Mouse (Mus musculus): ENCODE measurements around the gene Pbxip1. TPM values are rescaled to one million over a fixed set of nuclear protein-coding genes. Genes with fewer than 3 reads are reported as not detected.

Pbxip1 gene
- polyA plus RNA-seq, 1 experiment: 17.3 TPM

- peaks cover 41% of the 10 kb centered on the region for H3K4me1 ChIP-seq (ENCODE audit: control insufficient read depth, insufficient read depth, low read length)
- peak overlapping the region; percentile 90 for H3K4me3 ChIP-seq (ENCODE audit: insufficient read depth, low read length)
- no peak for TF ChIP-seq POLR2A (IDR thresholded peaks at IDR 0.05; ENCODE audit: borderline replicate concordance, low read depth, low read length)
- no peak for TF ChIP-seq CTCF (IDR thresholded peaks at IDR 0.05; ENCODE audit: low read depth, low read length)
- peak overlapping the region; percentile 95 for H3K27ac ChIP-seq (ENCODE audit: insufficient read depth, low read depth, low read length)
Observed at GRCm38 (mm10) chr3:89418861-89419250, 17.6 kb upstream of the Pbxip1 start.

- no peak for TF ChIP-seq CTCF (IDR thresholded peaks at IDR 0.05; ENCODE audit: low read depth, low read length)
- no peak for TF ChIP-seq POLR2A (IDR thresholded peaks at IDR 0.05; ENCODE audit: borderline replicate concordance, low read depth, low read length)
- Histone ChIP-seq H3K27ac (ENCODE audit: insufficient read depth, low read depth, low read length) (peak overlapping the region; percentile 95), H3K4me3 (ENCODE audit: insufficient read depth, low read length) (peak overlapping the region; percentile 90), H3K4me1 (ENCODE audit: control insufficient read depth, insufficient read depth, low read length) (peaks cover 41% of the 10 kb centered on the region)
Observed at GRCm38 (mm10) chr3:89419571-89419970, 16.9 kb upstream of the Pbxip1 start.

- TF ChIP-seq POLR2A (IDR thresholded peaks at IDR 0.05; ENCODE audit: borderline replicate concordance, low read depth, low read length) (no peak), CTCF (IDR thresholded peaks at IDR 0.05; ENCODE audit: low read depth, low read length) (no peak)
- peaks cover 41% of the 10 kb centered on the region for H3K4me1 ChIP-seq (ENCODE audit: control insufficient read depth, insufficient read depth, low read length)
- peak overlapping the region; percentile 95 for H3K27ac ChIP-seq (ENCODE audit: insufficient read depth, low read depth, low read length)
- H3K4me3 ChIP-seq (ENCODE audit: insufficient read depth, low read length): peak overlapping the region; percentile 90
Observed at GRCm38 (mm10) chr3:89419981-89420380, 16.5 kb upstream of the Pbxip1 start.

- Histone ChIP-seq H3K4me3 (ENCODE audit: insufficient read depth, low read length) (no peak overlapping the region), H3K4me1 (ENCODE audit: control insufficient read depth, insufficient read depth, low read length) (peaks cover 41% of the 10 kb centered on the region), H3K27ac (ENCODE audit: insufficient read depth, low read depth, low read length) (peak overlapping the region; percentile 49)
Observed at GRCm38 (mm10) chr3:89420421-89420820, 16.1 kb upstream of the Pbxip1 start.

GRCm38 (mm10) chr3:89421002-89421774 is 15.3 kb upstream of the Pbxip1 start:
- TF ChIP-seq POLR2A (IDR thresholded peaks at IDR 0.05; ENCODE audit: borderline replicate concordance, low read depth, low read length) (no peak), CTCF (IDR thresholded peaks at IDR 0.05; ENCODE audit: low read depth, low read length) (no peak)
- Histone ChIP-seq H3K4me1 (ENCODE audit: control insufficient read depth, insufficient read depth, low read length) (peaks cover 40% of the 10 kb centered on the region), H3K4me3 (ENCODE audit: insufficient read depth, low read length) (peak overlapping the region; percentile 52), H3K27ac (ENCODE audit: insufficient read depth, low read depth, low read length) (peak overlapping the region; percentile 61)

More at GRCm38 (mm10) chr3:89420421-89420820, 16.1 kb upstream of the Pbxip1 start:
- TF ChIP-seq CTCF (IDR thresholded peaks at IDR 0.05; ENCODE audit: low read depth, low read length): no peak
- TF ChIP-seq POLR2A (IDR thresholded peaks at IDR 0.05; ENCODE audit: borderline replicate concordance, low read depth, low read length): no peak

DNA sequence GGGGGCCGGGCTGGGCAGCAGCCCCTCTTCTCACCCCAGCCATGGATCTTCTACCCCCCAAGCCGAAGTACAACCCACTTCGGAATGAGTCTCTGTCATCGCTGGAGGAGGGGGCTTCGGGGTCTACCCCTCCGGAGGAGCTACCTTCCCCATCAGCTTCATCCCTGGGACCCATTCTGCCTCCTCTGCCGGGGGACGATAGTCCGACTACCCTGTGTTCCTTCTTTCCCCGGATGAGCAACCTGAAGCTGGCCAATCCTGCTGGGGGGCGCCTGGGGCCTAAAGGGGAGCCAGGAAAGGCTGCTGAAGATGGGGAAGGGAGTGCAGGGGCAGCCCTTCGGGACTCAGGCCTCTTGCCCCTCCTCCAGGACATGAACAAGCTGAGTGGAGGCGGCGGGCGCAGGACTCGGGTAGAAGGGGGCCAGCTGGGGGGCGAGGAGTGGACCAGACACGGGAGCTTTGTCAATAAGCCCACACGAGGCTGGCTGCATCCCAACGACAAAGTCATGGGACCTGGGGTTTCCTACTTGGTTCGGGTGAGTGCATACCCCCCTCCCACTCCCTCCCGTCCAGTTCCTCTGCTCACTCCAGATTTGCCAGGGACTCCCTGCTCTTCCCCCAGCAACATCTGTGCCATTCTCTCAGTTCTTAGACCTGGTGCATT is 14.6 kb upstream of the Pbxip1 start:
- peak overlapping the region; percentile 52 for H3K4me3 ChIP-seq (ENCODE audit: insufficient read depth, low read length)
- peak overlapping the region; percentile 61 for H3K27ac ChIP-seq (ENCODE audit: insufficient read depth, low read depth, low read length)
- H3K4me1 ChIP-seq (ENCODE audit: control insufficient read depth, insufficient read depth, low read length): peaks cover 34% of the 10 kb centered on the region
- TF ChIP-seq POLR2A (IDR thresholded peaks at IDR 0.05; ENCODE audit: borderline replicate concordance, low read depth, low read length) (no peak), CTCF (IDR thresholded peaks at IDR 0.05; ENCODE audit: low read depth, low read length) (no peak)

DNA sequence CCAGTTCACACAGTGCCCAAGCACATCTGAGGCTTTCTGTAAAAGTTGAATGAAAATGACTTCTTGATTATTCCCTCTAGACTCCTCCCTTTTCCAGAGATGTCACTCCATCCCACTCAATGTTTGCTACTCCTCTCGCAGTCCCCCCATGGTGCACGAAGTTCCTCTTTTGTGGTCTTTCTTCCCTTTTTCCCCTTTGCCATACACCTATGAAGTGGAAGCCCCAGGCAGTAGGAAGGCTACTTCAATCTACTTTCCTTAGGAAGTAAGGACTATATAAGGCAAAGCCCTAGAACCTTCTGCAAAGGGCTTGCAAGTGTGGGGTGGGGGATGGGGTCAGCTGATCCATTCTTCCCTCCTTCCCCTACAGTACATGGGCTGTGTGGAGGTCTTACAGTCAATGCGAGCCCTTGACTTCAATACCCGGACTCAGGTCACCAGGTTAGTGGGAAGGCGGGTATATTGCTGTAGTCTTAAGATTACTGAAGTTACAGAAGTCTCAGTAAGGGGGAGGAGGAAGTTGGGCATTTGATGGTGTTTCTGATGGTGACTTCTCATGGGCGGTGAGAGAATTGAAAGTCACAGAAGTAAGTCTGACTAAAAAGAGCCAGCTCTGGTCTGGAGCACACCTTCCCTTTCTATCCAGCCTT is 13.8 kb upstream of the Pbxip1 start:
- TF ChIP-seq CTCF (IDR thresholded peaks at IDR 0.05; ENCODE audit: low read depth, low read length) (no peak), POLR2A (IDR thresholded peaks at IDR 0.05; ENCODE audit: borderline replicate concordance, low read depth, low read length) (no peak)
- Histone ChIP-seq H3K4me1 (ENCODE audit: control insufficient read depth, insufficient read depth, low read length) (peaks cover 34% of the 10 kb centered on the region), H3K27ac (ENCODE audit: insufficient read depth, low read depth, low read length) (peak overlapping the region; percentile 65), H3K4me3 (ENCODE audit: insufficient read depth, low read length) (peak overlapping the region; percentile 17; the same call in 1 of the 2 replicates)

- Histone ChIP-seq H3K27ac (ENCODE audit: insufficient read depth, low read depth, low read length) (no peak overlapping the region), H3K4me1 (ENCODE audit: control insufficient read depth, insufficient read depth, low read length) (peaks cover 33% of the 10 kb centered on the region), H3K4me3 (ENCODE audit: insufficient read depth, low read length) (no peak overlapping the region)
- TF ChIP-seq CTCF (IDR thresholded peaks at IDR 0.05; ENCODE audit: low read depth, low read length): no peak
Observed at GRCm38 (mm10) chr3:89424416-89425140, 11.9 kb upstream of the Pbxip1 start.

DNA sequence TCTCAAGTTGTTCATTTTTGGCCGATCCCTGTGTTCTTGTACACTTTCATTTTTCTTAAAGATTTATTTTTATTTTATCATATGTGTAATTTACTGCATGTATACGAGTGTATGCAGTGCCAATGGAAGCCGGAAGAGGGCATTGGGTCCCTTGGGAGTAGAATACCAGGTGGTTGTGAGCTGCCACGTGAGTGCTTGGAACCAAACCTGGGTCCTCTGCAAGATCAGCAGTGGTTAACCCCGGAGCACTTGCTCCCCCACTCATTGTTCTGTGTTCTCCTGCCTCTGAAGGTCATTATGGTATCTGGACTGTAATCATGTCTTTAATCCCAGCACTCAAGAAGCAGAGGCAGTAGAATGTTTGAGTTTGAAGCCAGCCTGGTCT is 11.4 kb upstream of the Pbxip1 start:
- Histone ChIP-seq H3K27ac (ENCODE audit: insufficient read depth, low read depth, low read length) (no peak overlapping the region), H3K4me1 (ENCODE audit: control insufficient read depth, insufficient read depth, low read length) (peaks cover 27% of the 10 kb centered on the region)
- no peak for TF ChIP-seq CTCF (IDR thresholded peaks at IDR 0.05; ENCODE audit: low read depth, low read length)
- no peak for TF ChIP-seq POLR2A (IDR thresholded peaks at IDR 0.05; ENCODE audit: borderline replicate concordance, low read depth, low read length)

More for the DNA sequence above, 11.4 kb upstream of the Pbxip1 start:
- H3K4me3 ChIP-seq (ENCODE audit: insufficient read depth, low read length): no peak overlapping the region

Data from bone marrow macrophage, adult 2 months (primary cell).